Mouse (Mus musculus): Measurements from ENCODE around the gene Cdc40.

DNA sequence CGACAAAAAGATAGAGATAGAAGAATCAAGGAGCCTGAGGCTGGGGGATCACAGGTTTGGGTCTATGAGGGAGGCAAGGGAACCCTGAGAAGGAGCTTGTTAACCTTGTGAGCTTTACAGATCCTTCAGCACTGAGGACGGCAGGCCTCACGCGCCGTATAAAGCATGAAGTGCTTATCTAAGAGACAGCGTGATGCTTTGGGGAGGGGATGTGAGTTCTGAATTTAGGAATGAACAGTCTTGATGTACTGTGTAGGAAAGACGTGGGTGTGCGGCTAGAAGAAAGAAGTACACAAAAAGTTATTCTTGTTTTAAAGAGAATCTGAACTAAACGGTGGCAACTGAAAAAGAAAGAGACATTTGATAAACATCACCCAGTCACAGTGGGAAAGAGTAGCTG is 3.1 kb downstream of the Cdc40 start:
- no peak for TF ChIP-seq CTCF (IDR thresholded peaks at IDR 0.05; ENCODE audit: borderline replicate concordance, control insufficient read depth, extremely low read depth, insufficient read depth, low read length, poor library complexity)
- TF ChIP-seq POLR2A (IDR thresholded peaks at IDR 0.05; ENCODE audit: control insufficient read depth, extremely low read depth, insufficient read depth, low read length, poor library complexity): no peak

Data from thymus, adult 2 months (tissue).